Mouse (Mus musculus): ENCODE results near the gene Upk3a.

GRCm38 (mm10) chr15:85037343-85037690 is 20.4 kb downstream of the Upk3a start:
- TF ChIP-seq POLR2A (IDR thresholded peaks at IDR 0.05; ENCODE audit: insufficient read length, low read depth) (no peak), MYOD1 (IDR thresholded peaks at IDR 0.05; ENCODE audit: control insufficient read depth in 1 of 3, insufficient read length in 2 of 3, low read depth in 2 of 3) (no peak), MAX (IDR thresholded peaks at IDR 0.05; ENCODE audit: low read depth) (no peak), SRF (IDR thresholded peaks at IDR 0.05; ENCODE audit: control insufficient read depth, insufficient read length, low read depth) (no peak), USF1 (IDR thresholded peaks at IDR 0.05; ENCODE audit: low read depth) (no peak), POLR2AphosphoS2 (IDR thresholded peaks at IDR 0.05; ENCODE audit: insufficient read length, low read depth) (no peak), E2F4 (IDR thresholded peaks at IDR 0.05; ENCODE audit: insufficient read depth) (no peak), TCF3 (IDR thresholded peaks at IDR 0.05; ENCODE audit: insufficient read length, low read depth) (no peak), CEBPB (IDR thresholded peaks at IDR 0.05; ENCODE audit: insufficient read depth, poor library complexity, severe bottlenecking) (no peak), MYOG (IDR thresholded peaks at IDR 0.05; ENCODE audit: control insufficient read depth in 1 of 3, insufficient read depth in 1 of 3, insufficient read length in 2 of 3, low read depth in 2 of 3) (no peak), TCF12 (IDR thresholded peaks at IDR 0.05; ENCODE audit: insufficient read depth, poor library complexity, severe bottlenecking) (no peak), REST (IDR thresholded peaks at IDR 0.05; ENCODE audit: insufficient read depth, insufficient read length) (no peak)

Measured in myocyte (in vitro differentiated cells).